Mouse (Mus musculus) thymus, postnatal 25 days (tissue): ENCODE measurements around the gene Cisd3.
A peak's percentile ranks its signal among the peaks of the same experiment; 100 is the strongest.
"Not testable (repeated sequence)": the region's sequence is repeated elsewhere in the genome, so short reads cannot be mapped to it uniquely, and the experiment has no call there.

Experiments used
- DNase-seq: peaks from one replicate; pipeline ENCODE4 v3.0.0; 2022

Gene Cisd3

DNA sequence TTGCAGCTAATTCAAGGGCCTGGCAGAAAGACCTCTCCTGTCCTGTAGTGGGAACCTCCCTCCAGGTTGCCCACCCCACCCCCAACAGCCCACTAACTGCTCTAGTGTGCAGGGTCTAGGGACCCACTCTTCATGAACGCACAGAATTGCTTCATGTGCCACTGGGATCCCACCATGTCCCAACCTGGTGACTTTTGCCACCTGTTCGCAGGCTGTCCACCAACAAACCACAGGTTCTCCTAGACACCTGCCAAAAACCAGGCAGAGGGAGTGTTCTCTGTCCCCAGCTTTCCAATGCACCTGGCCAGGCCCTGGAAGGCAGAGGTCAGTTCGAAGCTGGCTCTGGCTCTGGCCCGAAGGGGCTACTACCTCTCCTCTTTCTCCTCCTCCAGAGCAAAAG lies 8.8 kb downstream of the Cisd3 start:
- no peak for DNase-seq

DNA sequence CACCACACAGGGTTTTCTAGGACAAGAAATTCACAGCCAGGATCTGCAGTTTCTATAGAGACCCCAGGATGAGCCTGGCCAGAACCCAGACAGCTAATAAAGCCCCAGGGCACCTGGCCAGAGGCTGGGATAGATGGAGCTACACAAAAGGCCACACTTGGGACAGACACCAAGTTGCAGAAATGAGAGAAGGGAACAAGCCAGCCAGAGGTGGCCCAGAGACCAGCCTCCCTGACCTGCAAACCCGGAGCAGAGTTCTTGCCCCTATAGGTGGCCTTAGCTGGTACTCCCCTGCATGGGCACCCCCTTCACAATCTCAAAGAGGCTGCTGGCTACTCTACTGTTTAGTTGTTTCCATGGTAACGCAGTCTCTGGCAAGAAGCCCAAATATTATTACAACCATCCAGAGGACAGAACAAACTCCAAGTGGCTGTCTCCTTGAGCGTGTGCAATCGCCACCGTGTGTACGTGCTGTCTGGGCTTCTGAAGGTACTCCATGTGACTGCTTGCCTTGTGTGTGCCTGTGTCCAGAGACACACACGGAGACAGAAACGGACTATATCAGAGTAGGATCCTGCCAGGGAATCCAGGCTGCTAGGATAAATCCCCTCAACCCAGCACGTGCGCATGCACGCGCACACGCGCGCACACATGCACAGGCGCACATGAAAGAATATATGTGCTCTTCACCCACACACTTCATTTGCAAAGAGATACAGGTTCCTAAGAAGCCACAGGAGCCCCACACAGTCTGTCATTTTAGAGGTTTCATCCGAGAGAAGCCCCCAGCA lies 9.5 kb downstream of the Cisd3 start:
- DNase-seq: no peak

DNA sequence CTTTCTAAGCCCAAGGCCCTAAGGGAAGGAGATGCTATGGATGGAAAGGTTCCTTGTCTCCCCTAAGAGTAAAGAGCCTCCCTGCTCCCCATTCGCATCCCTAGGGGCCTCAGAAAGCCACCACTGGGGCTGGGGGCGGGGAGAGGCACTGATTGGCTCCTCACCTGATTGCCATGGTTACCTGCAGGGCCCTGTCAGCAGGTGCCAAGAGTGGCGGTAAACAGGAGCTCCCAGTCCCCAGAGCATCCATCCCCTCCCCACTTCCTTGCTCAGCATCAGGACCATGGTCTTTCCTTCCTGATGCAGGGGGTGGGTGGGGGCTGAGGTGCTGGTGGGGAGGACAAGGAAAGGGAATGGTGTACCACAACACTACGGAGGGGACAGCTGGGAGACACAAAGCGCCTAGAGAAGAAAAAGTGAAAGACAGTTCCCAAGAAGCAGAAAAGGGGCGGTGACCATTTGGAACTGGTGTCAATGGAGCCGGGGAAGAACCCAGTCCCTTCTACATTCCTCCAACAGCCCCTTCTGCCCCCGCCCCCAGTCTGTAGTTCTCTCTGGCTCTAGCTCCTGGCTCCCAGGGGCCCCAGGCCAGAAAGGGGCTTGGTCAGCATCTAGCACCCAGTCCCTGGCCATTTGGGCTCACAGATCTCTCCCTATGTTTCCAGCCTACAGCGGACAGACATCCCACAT lies 10.2 kb downstream of the Cisd3 start:
- DNase-seq: no peak

DNA sequence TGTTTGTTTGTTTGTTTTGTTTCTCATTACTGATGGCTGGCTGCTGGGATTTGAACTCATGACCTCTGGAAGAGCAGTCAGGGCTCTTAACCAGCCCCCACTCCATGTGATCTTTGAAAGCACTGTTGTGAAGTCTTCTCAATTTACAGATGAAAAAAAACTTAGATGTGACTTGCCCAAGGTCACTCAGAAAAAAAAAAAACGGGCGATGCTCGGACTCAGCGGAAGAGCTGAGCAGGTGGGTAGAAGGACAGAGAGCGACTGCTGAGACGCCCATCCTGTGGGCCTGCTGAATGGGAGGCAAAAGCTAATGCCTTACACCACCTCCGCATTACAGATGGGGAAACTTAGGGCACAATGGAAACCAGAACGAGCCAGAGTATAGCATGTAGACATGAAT lies 11.0 kb downstream of the Cisd3 start:
- DNase-seq: no peak

DNA sequence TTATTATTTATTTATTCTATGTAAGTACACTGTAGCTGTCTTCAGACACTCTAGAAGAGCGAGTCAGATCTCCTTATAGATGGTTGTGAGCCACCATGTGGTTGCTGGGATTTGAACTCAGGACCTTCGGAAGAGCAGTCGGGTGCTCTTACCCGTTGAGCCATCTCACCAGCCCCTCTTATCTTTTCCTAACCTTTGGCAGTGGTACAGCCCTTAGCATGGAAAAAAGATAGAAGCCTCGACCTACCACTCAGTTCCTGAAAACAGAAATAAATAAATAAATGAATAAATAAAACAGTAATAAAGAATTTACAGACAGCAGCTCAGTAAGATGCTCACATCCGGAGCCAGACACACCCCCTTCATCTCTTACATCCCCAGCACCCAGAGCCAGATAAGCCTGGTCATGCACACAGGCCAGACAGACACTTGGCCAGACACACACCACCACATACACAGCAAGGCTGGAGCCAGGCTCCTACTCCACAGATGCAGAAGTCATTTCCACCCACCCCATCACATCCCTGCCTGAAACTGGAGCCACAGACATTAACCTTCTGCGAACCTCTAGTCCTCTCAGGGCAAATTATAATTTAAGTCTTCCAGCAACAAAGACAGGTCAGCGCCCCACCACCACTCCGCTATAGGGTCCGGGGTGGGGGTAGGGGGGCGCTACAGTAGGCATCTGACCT lies 11.7 kb downstream of the Cisd3 start:
- no peak for DNase-seq

DNA sequence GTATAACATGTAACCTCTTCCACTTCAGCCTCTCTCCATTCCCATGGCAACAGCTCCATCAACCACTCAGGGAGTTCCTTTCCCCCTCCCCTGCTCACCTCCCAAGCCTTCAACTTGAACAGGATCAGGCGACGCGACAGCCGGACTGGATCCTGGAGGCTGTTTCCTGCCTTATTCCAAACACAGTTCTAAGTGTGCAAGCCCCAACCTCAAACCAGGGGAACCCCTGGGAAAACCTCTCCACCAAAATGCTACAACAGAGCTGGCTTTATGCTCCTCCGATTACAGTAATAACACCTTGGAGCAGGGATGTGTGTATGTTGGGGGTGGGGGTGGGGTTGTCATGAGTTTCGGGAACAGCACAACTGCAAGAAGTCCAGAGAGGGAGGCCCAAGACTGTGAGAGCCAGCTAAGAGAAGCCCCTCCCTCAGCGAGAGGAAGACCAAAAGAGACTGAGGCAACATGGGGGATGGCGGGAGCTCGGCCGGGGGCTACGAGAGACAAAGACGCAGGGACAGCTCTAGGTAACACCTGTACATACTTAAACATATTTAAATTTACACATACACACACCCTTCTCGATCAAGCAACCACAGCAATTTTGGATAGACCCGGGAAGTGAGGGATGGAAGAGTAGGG lies 12.4 kb downstream of the Cisd3 start:
- no peak for DNase-seq

DNA sequence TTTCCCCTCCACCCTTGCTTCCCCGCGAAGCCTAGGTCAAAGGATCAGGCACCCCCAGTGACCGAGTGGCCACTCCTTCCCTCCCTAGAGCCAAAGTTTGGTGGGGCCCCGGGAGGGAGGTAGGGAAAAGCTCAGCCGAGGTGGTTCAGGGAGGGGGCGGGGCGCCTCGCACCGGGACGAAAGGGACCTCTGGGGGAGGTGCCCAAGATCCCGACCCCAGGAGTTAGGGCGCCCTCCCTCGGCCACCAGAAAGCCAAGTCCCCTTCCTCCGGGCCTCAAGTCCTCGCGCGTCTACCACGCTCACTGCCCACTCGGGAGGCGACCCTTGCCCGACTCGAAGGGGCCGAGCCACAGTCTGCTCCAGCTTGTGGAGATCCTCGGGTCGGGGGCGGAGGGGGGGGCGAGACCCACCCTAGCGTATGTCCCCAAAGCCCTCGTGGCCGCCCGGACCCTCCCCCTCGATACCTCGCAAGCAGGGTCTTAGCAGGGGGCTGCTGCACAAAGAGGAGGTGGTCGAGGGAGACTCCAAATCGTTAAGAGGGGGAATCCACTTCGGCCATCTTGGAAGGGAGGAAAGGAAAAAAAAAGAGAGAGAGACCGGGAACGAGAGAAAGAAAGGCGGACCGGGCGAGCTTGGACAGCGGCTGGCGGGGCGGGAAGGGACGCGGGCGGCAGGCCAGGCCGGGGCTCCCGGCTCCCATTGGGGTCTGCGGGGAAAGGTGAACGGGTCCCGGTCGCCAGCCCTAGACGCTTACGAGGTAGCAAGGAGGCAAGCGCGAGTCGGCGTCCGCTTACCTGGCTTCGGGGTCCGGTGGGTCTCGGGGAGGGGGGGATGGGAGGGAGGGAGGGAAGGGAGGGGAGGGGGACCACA lies 13.3 kb downstream of the Cisd3 start:
- DNase-seq: peak; percentile 40

DNA sequence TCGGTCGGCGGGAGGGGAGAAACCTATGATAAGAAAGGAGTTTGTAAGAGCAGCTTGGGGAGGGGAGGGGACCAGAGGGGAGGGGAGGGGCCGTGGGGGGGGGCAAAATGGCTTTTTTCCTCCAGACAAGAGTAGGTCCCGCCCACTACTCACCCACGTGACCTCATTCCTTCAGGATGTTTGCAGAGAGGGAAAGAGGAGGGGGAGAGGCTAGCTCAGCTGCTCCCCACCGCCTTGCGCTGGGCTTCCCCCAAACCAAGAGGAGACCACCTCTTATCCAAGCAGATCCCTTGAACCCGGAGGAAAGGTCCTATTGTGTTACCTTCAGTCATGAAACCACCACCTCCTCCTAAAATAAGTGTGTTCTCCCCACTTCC lies 14.0 kb downstream of the Cisd3 start:
- DNase-seq: peak; percentile 41

DNA sequence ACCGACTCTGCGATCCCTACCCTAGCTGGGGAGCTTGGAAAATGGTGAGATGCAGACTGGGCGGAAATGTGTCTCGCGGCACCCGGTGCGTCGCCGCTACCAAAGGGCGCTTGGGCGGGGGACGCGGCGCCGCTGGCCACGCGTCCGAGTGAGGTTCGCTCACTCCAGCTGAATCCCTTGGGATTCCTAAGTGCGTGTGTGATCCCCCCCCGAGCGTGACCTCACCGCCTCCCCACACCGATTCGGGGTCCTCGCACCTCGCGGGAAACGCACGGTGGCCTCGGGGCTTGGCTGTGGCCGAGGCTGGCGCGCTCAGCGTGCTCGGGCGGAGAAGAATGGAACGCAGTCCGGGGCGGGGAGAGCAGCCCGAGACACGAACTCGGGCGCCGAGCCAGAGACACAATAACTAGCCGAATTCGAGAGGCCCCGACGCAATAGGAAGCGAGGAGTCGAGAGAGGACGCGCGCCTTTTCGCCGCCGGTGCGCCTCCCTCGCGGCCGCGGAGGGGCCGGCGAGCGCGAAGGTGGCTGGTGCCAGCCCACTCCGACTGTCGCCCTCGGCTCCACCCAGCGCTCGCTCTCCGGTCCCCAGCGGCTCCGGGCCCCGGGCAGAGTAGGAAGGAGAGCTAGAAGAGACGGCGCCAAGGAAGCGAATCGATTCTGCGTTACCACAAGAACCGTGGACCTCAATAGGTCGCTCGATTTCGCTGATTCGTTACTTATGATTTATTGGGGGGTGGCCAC lies 14.5 kb downstream of the Cisd3 start, which contains the start of gene Pcgf2:
TSS of gene Pcgf2 (minus strand) at position 495 of the 743 bp plus-strand sequence.
- DNase-seq: peak; percentile 47

DNA sequence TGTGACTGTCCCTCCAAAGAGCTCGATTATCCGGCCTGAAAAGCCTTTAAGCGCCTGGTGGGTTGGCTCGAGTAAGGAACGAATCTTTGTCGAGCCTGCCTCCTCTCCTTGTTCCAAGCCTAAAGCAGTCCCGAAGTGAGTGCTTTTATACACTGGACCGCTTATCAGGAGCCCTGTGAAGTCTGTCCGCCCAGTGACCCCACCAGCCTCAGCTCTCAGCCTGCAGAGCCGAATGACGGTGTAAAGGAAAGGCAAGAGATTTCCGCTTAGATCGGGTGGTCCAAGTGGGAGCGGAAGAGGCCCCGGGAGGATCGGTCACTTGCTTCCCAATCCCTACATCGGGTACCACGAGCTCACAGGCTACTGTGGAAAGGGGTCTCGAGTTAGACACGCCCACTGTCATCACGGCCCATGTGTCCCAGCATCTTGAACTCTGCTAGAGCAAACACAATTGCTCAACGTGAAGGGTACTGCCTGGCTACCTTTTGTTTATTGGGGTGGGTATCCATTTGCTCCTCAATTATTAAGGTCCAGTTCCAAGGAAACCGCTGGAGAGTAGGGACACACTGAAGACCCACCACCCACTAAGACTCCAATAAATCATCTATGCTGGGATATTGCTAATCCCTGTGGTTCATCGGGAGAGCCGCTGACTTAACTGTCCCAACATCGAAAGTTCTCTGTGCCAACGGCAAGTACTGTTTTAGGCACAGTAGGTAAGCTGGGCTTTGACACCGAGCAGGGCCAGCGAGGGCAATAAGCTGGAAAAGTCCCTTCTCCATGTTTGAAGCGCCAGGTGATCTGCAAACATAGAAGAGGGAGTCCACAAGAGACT lies 15.3 kb downstream of the Cisd3 start:
- DNase-seq: peak; percentile 18

DNA sequence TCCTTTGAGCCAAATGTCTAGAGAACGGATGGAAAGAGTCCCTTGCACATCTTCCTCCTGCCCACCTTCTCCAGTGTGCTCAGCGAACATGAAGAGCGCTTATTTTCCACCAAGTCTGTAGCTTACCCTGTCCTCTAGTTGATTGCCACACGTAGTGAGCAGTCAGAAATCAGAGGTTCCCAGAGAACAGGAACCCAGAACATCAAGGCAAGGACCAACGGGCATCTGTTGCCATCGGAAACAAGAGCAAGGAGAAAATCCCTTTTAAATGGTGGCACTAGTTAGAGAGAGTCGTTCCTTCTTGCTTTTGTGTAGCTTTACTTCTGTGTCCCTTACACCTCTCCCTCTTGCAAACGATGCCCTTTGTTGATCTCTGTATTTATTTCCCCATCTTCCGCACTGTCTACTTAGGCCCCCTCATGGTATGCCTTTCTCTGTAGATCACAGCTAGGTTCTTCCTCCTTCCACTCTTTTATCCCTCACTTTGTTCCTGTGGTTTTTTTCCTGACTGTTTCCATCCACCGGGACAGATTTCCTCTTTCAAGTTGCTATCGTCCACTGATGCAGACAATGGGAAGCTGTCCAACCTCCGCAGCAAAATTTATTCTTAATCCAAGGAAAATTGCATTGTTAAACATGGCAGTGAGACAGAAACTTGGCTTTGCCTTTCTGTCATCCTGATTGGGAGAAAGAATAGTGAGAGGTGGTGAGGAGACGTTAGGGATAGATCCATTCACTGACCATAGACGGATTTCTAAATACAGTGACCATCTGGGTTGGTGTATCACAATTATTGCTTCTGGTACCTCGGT lies 16.2 kb downstream of the Cisd3 start:
- DNase-seq: no peak

DNA sequence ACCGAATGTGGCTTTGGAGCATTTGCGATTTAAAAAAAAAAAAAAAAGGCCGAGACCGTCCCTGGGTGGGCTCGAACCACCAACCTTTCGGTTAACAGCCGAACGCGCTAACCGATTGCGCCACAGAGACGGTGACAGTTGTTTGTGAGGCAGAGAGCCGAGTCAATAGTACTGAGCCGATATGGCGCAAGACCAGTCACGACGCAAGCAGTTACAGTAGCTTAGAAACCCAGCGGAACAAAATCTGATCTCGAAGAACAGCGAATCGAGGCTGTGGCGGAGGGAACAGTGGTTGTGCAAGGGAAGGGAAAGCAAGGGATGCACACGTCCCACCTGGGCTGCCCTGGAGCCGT lies 16.7 kb downstream of the Cisd3 start:
- DNase-seq: peak; percentile 87

DNA sequence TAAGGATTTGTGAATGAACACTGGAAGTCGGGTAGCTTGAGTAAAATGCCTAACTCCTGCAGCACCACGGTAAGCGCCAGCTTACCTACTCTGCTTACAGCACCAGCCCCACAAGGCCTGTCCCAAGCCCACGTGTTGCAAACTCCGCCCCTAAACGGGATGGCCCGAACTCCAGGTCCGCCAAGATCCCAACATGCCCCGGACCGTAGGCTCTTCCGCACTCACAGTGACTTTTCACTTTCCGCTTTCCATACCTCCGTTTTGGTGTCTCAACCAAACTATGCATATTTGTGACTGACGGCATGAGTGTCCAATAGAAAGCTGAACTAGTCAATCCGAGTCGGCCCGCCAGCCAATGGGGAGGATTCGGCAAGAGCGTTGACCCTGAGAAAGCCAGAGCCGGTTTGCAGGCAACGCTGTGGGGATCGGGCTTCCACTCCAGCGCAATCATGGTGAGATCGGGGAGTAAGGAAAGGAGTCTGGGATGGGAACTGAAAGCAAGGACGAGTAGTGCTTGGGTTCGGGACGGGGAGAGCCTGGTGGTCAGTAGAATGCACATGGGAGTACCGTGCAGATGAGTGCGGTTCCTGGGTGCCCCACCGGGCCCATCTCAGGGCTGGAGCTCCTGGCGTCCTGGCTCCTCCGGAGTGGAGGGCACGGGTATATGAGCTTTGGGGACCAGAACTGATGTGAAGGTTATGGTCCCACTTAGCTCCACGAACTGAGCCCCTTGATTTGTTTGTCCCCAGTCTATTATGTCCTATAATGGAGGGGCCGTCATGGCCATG lies 17.6 kb downstream of the Cisd3 start, which contains the start of gene Psmb3:
TSS of gene Psmb3 (plus strand) at position 361 of the 788 bp plus-strand sequence.
- peak; percentile 98 for DNase-seq

DNA sequence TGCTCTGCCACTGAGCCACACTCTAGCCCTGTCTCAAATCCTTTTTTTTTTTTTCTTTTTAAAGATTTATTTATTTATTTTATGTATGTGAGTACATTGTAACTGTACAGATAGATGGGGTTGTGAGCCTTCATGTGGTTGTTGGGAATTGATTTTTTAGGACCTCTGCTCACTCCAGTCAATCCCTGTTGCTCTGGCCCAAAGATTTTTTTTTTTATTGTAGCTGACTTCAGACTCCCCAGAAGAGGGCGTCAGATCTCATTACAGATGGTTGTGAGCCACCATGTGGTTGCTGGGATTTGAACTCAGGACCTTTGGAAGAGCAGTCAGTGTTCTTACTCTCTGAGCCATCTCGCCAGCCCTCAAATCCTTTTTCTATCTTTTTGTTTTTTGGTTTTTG lies 24.4 kb downstream of the Cisd3 start:
- not testable (repeated sequence) for DNase-seq

DNA sequence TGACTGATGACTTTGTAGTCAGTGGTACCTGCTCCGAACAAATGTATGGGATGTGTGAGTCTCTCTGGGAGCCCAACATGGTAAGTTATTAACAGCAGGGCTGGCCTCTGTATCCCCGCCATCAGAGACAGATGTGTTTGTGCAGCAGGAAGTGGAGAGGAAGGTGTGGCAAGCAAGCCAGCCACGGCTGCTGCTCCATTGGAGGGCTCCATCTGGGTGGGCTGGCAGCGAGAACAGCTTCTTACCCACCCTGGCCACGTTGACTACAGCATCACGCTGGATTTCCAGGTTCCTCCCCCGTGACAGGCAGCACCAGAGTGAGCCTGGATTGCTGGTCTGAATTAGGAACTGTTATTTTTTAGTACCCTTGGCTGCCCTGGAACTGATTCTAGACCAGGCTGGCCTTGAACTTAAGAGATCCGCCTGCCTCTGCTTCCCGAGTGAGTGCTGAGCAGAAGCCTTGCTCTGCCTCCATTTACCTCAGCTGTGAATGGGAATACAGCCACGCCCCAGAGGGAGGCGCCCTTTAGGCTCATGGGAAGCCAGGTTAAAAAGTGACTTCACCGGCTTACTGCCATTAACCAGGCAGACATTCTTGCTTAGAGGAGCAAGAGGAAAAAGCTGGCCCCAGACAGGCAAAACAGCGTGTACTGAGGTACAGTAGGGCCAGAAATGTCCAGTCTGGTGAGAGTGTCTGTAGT lies 25.7 kb downstream of the Cisd3 start:
- DNase-seq: no peak

DNA sequence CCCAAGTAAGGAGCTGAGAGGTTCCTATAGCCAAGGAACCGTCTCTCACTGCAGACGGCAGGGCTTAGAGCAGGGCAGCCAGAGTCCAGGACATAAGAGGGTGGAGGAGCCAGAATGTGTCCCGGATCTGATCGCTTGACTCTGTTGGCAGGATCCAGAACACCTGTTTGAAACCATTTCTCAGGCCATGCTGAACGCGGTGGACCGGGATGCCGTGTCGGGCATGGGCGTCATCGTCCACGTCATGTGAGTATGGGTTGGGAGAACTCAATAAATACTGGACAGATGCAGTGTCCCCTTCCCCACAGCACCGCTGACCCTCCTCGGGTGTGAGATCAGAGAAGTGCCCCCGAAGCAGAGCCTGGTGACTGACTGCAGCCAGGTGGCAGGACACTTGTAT lies 26.7 kb downstream of the Cisd3 start:
- DNase-seq: no peak

DNA sequence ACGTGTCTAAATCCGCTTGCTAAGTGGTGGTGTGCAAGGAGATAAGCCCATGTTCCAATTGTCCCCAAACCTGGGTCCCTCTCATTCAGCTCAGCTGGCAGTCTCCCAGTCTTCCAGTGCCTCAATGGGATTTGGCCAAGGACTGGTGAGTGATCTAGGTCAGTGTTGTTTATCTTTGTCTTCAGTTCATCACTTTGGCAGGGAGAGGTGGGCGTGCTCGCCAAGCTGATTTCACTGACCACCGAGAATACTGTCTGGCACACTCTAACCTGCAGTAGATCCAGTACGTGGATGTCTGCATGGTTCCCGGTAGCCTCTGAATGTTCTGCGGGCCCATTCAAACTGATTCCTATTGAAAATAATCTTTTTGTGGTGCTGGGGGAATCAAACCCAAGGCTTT lies 28.3 kb downstream of the Cisd3 start:
- DNase-seq: no peak

DNA sequence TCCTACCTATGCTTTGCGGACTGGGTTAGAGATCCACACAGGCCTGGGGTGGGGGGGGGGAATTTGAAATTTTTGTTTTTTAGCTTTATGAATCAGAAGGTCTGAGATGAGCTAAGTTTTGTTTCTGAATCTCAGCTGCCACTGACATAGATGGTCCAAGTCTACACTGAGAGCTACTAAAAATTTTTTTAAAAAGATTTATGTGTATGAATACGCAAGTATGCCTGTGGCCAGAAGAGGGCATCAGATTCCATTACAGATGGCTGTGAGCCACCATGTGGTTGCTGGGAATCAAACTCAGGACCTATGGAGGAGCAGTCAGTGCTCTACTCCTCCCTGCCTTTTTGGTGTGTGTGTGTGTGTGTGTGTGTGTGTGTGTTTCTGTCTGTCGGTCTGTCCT lies 28.7 kb downstream of the Cisd3 start:
- DNase-seq: no peak
